Mouse (Mus musculus) T-cell, adult 66 days (primary cell): ENCODE results near the gene Kitl. TPM values are rescaled to one million over a fixed set of nuclear protein-coding genes. Genes with fewer than 3 reads are reported as not detected.

Experiments used
- total RNA-seq, 2 experiments: library from RNA; stranded (reverse); gene quantifications; 3 replicates in 1 of 2; 4 replicates in 1 of 2; pipeline ENCODE4 v1.2.4; 2023

Gene Kitl
- total RNA-seq = under 1 TPM in 1 of 2 experiments, not detected in 1; 0.09 TPM

DNA sequence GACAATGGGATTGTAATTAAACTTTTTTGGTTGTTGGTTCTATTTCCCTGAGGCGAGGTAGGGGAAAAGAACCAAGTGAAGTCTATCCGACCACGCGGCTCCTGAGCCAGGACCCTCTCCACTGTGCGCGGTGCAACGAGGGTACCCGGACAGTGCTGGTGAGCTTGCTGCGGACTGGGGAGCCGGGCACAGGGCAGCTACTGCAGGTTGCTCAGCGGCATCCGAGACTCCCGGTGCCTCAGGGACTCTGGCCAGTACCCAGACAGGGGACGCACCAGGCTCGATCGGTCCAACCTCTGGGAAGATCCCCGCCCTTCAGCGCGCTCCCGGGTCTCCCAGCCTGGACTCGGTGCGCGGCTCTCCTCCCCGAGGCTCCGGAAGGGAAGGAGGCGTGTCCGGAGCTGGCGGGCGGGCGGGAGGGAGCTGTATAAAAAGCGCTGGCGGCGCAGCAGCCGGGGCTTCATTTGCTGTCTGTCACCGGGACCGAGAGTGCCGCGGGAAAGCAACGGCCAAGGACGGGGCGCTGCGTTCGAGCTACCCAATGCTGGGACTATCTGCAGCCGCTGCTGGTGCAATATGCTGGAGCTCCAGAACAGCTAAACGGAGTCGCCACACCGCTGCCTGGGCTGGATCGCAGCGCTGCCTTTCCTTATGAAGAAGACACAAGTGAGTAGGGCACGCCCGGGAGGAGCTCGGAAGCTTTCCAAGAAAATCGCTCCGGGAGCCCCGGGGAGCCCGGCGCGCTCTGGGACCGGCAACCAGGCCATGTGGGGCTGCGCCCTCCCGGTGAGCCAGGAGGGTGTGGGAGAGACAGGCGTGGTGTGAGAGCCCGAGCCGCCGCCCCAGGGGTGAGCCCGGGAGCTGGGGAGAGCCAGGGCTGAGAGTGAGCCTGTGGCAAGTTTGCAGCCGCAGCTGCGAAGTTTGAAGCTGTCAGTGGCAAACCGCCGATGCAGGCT lies at the start of gene Kitl:
Kitl (plus strand) TSS at position 261 of the 956 bp plus-strand sequence.

